Mouse (Mus musculus) layer of hippocampus, postnatal 36 days (tissue): ENCODE results near the gene Cdkl5. TPM values are rescaled to one million over a fixed set of nuclear protein-coding genes. Genes with fewer than 3 reads are reported as not detected.

Experiments
- DNase-seq, 2 experiments: peaks; one replicate each; pipeline ENCODE4 v3.0.0; 2022
- total RNA-seq, 2 experiments: library from RNA; stranded (reverse); gene quantifications; 2 replicates each; pipeline ENCODE4 v1.2.3; 2021

Cdkl5 gene
- total RNA-seq = 100 to 1,000 TPM; 105 to 106 TPM

DNA sequence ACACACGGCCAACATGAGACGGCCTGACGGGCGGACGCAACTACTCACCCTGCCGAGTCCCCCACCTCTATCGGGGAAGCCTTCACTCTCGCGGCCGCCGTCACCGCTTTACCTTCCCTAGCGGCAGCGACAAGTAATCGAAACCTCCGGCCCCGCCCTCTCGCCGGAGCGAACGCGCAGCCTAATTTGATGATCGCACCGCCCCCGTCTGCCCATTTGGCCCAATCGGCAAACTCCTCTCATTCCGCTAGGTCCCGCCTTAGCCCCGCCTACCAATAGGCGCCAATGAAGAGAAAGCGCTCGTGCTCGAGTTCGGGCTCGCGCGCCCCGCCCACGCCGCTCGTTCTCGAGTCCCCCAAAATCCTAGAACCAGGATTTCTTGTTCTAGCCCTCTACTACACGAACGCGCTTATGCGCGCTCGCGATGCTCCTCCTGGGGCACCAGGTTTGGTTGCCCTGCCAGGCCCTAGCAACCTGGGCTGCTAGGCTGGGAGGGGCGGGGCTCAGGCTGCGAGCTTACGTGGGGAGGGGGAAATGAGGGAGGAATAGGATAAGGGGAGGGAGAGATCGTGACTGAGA, at the start of gene Cdkl5:
Gene Cdkl5, minus strand, starts transcription at position 162 of the 579 bp plus-strand sequence.
- DNase-seq = peak; percentile 93 to 94

DNA sequence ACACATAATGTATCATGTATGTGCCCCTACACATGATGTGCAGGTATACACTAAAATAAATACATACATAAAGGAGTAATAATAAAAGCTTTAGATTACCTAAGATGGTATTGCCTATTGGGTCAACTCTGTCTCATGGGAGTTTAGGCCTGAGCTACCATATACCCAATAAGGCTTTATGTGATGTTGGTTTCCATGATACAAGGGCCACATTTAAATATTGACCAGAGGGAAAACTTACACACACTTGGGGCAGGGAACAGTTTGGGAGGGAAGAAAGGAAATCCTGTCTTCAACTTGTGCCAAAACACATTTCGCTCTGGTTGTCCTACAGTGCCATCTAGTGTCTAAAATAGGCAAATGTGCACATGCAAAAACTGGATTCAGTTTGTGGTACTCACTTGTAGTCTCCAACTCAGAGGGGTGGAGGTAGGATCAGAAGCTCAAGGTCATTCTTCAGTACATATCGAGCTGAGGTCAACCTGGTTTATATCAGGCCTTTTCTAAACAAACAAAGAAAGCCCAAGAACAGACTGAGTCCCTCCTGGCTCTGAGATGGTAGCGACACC, 38.8 kb upstream of the Cdkl5 start:
- DNase-seq = peak; percentile 3 to 23

DNA sequence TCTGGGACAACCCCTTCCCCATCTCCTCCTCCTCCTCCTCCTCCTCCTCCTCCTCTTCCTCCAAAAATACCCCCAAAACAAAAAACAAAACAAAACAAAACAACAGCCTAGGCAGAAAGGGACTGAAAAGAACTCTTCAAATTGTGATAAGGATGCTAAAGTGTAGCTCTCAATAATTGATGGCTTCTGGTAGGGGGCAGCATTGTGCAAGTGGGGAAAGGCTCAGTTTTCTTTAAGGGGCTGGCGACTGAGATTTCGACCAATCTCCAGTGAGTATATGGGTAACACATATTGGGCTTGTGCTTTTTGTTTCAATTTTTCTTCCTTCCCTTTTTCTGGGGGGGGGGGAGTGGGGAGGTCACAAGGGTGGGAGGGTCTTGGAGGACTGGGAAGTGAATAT, 37.9 kb upstream of the Cdkl5 start:
- DNase-seq = no peak

DNA sequence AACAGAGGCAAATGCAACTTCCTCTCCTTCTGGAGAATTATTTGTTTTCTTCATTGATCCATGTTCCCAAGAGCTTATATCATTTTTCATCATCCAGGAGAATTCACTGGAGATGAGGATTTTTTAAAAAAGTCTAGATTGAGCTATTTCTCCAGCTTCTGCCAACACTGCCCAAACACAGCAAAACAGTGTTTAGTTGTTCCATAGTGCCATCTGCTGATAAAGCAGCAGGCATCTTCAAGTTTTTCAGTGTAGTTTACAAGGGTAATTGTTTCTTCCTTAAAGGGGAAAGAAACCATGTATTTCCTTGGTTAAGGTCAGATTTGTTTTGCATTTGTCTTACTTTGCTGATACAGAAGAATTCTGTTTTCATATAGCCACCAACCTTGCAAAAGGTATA, 35.7 kb upstream of the Cdkl5 start:
- DNase-seq = no peak

DNA sequence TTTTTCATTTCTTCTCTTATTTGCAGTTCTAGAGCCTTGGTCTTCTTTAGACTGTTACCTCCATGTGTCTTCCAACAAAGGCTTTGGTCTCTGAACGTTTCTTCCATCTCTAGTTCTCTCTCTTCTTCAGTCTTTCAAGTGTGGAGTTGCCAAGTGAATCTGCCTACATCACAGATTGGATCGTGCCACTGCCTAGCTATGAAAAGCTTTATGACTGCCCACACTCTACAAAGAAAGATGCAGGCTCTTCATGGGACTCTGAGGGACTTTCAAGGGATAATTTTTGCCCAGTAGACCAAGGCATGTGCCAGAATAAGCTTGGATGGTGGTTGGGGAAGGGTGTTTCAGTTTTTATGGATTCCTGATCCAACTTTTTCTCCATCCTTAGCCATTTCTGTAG, 30.0 kb upstream of the Cdkl5 start:
- DNase-seq = no peak

DNA sequence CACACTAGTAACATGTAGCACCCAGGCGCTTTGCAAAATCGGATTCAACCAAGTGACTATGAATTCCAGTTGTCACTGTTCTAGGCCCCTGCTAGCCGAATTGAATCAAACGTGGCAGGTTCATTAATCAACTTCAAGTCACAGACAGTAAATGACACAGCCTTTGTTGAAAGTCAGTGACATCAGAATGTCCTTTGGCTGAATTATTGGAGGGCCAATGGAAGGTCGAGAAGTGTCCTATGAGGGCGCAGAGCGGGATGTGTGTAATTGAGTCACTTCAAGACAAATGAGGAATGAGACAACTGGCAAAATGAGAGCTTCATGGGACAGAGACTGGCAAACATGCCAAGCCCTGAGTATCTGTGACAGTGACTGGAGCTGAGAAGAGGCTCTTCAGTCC, 27.0 kb upstream of the Cdkl5 start:
- DNase-seq = no peak

DNA sequence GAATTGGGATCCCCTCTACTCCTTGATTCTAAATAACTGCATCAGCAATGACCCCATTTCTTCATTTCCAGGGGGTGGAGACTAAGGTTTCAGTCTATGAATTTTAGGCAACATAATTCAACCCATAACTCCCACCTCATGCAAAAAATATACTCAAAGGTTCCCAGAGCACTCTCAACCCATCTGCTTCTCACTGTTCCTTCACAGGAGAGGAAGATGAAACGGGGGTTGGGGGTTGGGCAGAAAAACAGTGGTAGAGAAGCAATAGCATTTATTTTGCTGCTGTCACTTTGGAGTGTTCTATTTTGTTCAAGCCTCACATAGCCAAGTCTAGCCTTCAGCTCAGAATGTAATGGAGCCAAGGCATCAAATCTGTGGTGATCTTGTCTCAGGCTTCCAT, 23.7 kb upstream of the Cdkl5 start:
- DNase-seq = no peak

DNA sequence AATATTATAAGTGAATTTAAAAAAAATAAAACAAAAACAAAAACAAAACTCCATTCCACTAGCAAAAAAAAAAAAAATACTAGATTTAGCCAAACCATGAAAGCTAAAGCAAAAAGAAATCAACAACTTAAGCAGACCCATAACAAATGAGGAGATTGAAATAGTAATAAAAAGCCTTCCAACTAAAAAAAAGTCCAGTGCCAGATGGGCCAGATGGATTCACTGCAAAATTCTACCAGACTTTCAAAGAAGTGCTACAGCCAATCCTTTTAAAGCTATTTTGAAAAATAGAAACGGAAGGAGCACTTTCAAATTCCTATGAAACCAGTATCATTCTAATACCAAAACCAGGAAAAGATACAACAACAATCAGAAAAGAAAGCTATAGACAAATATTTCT, 11.8 kb upstream of the Cdkl5 start:
- no peak for DNase-seq

DNA sequence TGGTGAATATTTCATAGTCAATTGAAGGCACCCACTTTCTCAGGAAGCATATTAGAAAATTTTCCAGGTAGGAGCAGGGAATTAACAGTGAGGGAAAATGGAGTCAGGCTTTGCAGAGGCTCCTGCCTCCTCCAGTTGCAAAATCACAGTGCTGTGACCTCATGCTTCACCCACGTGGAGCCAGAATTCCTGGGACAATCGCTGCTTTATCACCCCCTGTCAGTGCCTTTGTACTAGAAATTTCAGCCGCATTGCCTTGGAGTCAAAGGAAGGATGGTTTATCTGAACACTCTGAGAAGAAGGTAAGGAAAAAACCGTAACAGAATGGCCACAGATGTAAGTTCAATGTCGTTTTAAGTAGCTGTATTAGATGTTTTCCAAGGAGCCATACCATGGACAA, 1.5 kb upstream of the Cdkl5 start:
- no peak for DNase-seq

DNA sequence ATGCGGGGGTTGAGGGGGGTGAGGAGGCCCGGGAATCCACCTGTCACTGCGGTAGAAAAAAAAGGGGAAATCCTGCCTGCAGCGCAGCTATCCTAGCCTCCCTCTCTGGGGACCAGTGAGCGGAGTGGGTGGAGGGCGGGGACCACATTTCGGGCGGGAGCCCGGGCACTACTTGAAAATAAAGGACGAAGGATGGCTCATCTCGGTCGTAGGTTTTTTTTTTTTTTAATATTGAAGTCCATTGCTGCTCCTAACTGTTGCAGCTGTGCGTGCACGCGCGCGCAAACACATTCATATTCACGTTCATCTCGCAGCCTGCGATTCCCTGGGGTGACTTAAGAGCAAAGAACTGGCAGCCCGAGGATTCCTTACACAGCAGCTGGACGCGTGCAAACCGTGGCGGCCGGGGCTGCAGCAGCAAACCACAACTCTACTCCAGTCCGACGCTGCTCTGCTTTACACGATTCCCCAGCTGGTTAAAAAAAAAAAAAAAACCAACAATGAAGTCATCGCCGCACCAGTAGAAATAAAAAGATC, 695 bp upstream of the Cdkl5 start:
- peak in 1 of 2 experiments; percentile 32 for DNase-seq

DNA sequence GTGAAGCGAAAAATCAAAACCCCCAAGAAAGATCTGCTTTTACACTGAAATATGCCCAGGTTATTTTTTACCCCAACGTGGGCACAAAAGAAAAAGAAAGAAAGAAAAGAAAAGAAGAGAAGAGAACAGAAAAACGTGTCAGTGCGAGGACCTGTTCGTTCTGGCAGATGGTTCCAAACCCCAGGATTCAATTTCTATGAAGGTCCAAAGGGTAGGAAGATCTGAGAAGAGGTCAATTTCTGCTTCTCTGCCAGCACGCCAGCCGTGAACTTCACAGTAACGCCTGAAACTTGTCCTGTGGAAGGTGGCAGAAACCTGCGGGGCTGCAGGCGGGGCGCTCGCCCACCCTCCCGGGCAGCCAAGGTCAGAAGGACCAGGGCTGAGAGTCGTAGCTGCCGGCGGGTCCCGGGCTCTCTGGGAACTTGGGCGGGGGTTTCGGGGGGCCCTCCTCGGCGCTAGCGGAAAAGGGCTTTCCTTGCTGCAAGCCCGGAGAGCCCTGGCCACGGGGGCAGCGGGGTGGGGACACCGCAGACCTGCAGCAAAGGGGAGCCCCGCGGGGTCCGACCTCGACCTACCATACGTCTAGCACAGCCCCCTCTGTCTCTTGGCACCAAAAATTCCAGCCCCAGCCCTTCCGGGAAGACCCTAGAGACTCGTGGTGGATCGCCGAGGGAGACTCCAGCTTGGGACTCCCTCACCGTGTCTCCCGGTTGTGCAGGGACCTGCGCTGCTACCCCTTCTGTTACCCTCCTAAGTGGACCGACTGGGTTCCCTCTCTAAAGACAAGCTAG, 560 bp downstream of the Cdkl5 start:
- DNase-seq = peak in 1 of 2 experiments; percentile 6

DNA sequence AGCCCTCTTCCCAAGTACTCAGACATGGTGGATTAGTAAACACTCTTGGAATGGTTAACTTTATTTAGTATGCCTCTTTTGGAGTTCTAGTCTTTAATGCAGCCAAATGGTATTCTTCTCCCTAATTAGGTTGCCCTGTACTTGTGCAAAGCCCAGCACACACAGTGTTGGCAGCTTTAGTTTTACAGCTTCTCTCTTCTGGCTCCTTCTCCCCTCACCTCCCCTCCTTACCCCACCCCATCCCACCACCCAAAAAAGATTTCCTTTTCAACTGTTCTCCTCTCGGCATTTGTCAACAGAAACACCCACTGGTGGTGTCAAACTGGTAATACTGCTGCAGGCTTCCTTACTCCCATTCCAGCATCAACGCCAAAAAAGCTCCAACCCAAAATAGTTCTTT, 1.8 kb downstream of the Cdkl5 start:
- DNase-seq = no peak

DNA sequence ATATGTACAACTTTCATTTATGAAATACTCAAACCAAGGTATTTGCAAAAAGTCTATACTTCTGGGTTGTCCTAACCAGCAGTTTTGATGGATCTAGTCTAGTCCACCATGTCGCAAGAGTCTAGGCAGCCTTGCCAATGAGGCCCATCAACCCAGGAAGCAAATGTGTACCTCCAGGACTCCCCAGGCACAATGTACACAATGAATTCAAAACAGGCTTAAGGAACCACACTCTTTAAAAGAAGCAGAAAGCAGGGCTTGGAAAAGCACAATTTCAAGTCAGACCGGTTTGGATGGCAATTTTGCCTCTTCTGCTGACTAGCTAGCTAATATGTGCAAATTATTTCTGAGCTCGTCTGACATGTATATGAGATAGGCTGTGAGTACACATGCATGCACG, 4.2 kb downstream of the Cdkl5 start:
- no peak for DNase-seq

DNA sequence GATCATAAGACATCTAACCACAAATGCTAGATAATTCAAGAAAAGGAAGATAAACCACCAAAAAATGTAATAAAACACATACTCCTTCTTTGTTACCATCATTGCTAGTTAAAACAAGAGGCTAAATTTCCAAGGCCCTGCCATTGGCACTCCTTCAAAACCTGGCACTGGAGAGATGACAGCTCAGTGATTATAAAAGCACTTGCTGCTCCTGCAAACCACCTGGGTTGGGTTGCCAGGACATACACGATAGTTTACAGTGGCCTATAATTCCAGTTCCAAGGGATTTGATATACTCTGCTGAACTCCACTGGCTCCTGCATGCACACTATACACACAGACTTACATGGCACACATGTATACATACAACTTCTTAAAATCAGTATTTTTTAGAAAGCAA, 16.6 kb downstream of the Cdkl5 start:
- no peak for DNase-seq

DNA sequence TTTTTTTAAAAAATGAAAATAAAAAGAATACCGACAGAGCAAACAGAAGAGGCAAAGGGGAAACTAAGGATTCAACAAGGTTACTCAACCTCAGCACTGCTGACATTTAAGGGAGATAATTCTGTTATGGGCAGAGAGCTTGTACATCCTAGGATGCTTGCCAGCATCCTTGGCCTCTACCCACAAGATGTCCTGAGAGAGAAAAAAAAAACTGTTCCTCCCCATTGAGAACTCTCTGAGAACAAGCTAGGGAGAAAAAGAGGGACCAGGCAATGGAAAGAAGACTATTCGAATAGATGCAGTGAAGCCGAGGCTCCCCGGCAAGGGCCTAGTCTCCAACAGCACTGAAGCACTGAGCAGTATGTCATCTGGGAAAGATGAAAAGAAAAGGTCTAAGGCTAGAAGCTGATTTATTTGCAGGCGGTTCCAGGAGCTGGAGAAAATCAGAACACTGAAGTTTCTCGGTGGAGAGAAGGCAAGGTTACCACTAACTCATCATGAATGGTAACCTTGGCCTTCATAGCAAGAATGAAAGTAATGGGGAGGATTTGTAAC, 22.4 kb downstream of the Cdkl5 start:
- no peak for DNase-seq

DNA sequence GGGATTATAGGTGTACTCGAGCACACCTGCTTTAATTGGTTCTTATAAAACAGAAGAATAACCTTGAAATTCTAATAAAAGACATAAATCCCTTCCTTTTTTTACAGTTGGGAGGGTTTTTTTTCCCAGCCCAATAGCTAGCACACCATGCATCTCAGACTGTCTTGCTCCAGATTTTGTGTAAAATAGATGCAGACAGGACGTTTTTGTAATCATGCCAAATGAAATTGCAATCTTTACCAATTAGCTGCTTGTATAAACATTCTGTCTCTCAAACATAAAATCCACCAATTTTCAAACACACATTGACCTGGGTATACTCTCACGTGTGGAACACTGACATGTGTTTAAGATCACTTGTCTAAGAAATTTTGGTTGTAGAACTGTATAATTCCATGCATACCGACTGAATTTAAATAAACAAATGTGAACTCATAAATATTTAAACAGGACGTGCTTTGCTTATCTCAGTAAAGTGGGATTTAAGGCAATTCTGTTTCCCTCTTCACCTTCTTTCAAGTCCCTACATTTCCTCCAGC, 35.8 kb downstream of the Cdkl5 start:
- no peak for DNase-seq

DNA sequence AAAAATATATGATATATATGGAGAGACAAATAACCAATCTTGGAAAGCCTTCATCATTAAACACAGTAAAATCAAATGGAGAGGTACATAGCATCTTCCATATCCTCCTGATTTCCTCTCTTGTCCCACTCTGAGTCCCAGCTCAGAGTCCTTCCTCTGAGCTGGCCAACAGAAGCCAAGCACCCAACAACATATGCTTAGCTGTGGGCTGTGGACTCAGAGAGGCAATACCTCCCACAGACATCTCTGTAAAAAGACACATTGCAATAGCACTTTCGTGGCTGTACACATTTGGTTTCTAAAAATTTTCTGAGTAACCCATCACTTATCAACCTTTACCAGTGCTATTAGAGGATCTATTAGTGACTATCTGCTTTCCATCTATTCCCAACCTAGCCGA, 44.9 kb downstream of the Cdkl5 start:
- no peak for DNase-seq

DNA sequence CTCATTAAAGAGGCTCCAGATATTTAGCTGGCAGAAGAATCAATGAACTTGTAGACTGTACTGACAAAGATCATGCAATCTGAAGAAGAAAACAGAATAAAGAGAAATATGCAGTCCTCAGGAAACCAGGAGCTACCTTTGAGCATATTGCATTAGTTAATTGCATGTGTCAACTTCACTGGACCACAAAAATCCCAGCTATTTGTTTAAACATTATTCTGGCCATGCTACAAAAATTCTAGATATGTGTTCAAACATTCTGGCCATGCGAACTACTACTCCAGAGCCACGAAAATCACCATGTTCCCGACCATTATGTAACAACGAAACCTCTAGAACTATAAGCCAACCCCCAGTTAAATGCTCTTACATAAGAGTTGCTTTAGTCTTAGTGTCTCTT, 49.8 kb downstream of the Cdkl5 start:
- no peak for DNase-seq

DNA sequence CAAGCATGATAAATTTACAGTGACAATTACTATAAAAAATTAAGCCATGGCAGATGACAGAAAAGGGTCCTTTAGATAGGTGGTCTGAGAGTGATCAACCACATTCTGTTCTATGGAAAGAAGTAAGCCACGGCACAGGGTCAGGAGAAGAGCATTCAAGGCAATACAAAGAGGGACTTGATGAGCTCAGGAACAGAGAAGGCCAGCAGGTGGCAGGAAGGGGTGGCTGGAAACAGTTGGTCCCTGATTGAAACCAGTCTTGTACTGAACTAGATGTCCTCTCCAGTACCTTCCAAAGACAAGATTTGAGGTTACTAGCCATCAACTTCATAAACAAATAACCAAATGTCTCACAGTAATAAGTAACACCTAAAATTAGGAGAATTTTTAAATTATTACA, 59.0 kb downstream of the Cdkl5 start:
- no peak for DNase-seq

DNA sequence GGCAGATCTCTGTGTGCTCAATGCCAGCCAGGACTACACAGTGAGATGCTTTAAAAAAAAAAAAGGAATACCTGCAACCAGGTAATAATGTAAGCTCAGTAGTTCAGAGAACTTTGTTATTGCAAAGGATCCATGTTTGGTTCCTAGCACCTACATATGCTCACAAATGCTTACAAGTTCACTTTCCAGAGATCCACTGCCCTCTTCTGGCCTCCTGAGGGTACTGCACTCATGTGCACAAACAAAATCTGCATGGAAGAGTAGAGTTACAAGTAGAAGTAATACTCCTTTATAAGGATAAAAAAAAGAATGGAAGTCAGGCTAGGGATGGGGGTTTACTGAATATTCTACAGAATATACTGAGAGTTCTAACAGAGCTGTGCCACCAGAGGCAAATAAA, 63.8 kb downstream of the Cdkl5 start:
- no peak for DNase-seq

DNA sequence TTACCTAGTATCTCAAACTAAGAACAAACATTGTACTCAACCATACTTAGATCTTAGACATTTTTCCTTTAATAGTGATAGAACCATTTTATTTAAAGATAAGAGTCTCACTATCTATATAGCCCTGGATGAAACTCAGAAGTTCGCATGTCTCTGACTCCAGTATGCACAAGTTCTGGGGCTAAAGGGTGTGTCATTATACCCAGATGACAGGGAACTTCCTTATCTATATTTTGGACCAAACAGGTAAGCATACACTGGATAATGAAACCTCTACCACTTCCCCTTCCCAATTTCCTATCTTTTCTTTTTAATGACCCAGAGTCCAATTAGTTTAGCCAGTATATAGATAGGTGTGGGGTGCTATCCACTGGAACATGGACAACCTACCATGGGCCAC, 65.6 kb downstream of the Cdkl5 start:
- DNase-seq = no peak

DNA sequence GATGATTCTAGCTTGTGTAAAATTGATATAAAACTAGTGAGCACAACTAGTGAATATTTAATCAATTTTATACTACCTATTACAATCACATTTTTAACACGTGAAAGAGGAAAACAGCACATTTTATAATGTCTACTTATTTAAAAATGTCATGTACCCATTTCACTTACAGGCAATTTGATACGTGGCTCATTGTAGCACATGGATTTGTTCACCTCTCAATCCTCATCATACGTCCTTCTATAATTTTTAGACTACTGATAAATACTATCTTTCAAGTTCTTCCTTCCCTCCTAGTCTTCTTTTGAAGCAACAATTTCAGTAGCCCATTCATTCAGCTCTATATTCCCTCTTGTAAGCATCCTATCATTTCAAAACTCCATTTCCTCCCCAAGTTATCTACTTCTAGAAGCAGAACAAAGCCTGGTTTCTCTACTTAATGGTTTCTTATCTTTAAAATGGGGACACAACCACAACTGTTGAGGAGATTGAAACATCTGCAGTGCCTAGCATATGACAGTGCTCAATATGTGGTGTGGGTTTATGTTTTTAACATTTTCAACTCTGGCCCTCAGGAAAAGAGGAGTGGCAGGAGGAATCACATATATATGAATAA, 75.4 kb downstream of the Cdkl5 start:
- DNase-seq = no peak

DNA sequence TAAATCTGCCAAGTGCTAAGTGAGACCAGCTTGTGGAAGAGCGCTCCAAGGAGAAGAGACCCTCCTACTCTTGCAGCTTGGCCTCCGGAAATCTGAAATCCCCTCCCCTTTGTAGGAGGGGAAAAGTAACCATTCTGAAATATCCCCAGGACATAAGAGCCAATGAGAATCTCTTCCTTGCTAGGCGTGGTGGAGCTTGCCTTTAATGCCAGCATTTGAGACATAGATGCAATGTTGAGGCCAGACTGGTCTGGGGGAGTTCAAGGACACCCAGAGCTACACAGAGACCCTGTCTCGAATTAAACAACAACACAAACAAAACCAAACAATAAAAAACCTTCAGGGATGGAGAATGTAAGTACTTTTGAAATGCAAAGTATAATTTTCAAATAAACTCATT, 87.6 kb downstream of the Cdkl5 start, which contains the start of gene Gja6:
Gene Gja6, minus strand, starts transcription at position 101 of the 400 bp plus-strand sequence.
- DNase-seq = no peak
